Comparison of ENCODE assay signal across 8 mouse cellular contexts in the genomic region with DNA sequence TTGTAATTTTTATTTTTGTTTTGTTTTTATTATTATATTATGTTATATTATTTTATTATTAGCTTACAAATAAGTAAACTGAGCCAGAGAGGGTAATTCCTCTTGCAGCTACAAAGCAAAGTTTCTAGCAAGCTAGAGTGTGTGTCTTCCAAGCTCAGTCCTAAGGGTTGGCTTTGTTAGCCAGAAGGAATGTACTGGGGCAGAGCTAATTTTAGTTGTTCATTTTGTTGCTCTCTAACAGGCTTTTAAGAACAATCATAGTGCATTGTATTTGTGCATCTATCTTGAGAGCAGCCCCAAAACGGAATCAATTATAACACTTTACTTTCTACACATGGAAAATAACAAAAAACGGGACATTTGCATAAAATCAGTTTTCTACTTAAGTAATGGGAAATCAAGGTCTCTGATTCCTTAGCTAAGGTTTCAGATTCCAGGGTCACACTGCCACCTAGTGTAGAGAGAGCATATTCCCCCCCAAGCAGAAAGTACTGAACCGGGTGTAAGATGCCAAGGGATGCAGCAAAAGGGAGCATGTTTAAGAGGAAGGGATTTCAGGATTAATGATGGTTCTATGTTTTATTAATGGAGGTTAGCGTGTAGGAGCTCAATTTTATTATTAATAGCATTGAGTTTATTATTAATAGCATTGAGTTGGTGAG.
A peak's percentile ranks its signal among the peaks of the same experiment; 100 is the strongest.
DNase-seq lines count a peak whose midpoint lies in the region; TF ChIP-seq lines count a peak whose summit lies in the region.
"Had no signal": no experiment of that assay in that cellular context is flagged by ENCODE, and none has a peak within 500 bp of the region (broad histone marks: within the 10 kb centered on the region; RNA-seq: fewer than 3 reads in every experiment).

No protein-coding gene starts in this region.

- H3K9me3 ChIP-seq in E14TG2a.4 (ENCODE audit: low read length), result no peaks in the 10 kb centered on the region
- H3K9me3 ChIP-seq: stomach, embryonic 15.5 days had no signal

- no peak overlapping the region for H3K4me3 ChIP-seq in E14TG2a.4 (replicated peaks; ENCODE audit: low read length)
- H3K4me3 ChIP-seq: stomach, embryonic 15.5 days had no signal

- no peaks in the 10 kb centered on the region for H3K27me3 ChIP-seq in E14TG2a.4 (ENCODE audit: insufficient read depth, low read length)
- H3K27me3 ChIP-seq: stomach, embryonic 15.5 days had no signal

- peak; percentile 79 for TF ChIP-seq CTCF in E14TG2a.4 (conservative IDR thresholded peaks at IDR 0.05; ENCODE audit: low read length)

- peak; percentile 48 for DNase-seq in A20 (ENCODE audit: low read depth, low spot score)
- DNase-seq in cerebellum, adult 9-10 months, result peak; percentile 84
- DNase-seq in frontal cortex, postnatal 10 days (ENCODE audit: low spot score in 2 of 2), result peak; percentile 37 to 47
- peak; percentile 53 to 61 for DNase-seq in kidney, postnatal 4 days
- DNase-seq in lung, postnatal 25 days (ENCODE audit: low spot score), result peak; percentile 9
- peak; percentile 58 for DNase-seq in right cerebral cortex, postnatal 4 days

- H3K4me1 ChIP-seq in E14TG2a.4 (replicated peaks; ENCODE audit: low read depth, low read length), result no peaks in the 10 kb centered on the region
- H3K4me1 ChIP-seq: stomach, embryonic 15.5 days had no signal

- no peaks in the 10 kb centered on the region for H3K36me3 ChIP-seq in E14TG2a.4 (ENCODE audit: insufficient read depth, low read length)
- H3K36me3 ChIP-seq: stomach, embryonic 15.5 days had no signal

Comparison
In these comparisons a context has a peak if more than half of its experiments do, and no peak if none do; other contexts are left out.
1. DNase-seq: peak in every context shown above with its lines; median percentile 84 in cerebellum, adult 9-10 months; 58 in right cerebral cortex, postnatal 4 days; 57 in kidney, postnatal 4 days; 48 in A20; 42 in frontal cortex, postnatal 10 days; 9 in lung, postnatal 25 days.